Mouse (Mus musculus): ENCODE measurements around the gene Sumo2.

- no peak for TF ChIP-seq CTCF (conservative IDR thresholded peaks at IDR 0.05; ENCODE audit: low read length)
- no peak for TF ChIP-seq POU5F1 (IDR thresholded peaks at IDR 0.05; ENCODE audit: borderline replicate concordance, low read length)
- no peak for TF ChIP-seq NANOG (IDR thresholded peaks at IDR 0.05; ENCODE audit: borderline replicate concordance, low read length)
Measured at GRCm38 (mm10) chr11:115515021-115515420, 21.1 kb downstream of the Sumo2 start.
